Mouse (Mus musculus): ENCODE measurements around the gene Xirp2. TPM values are rescaled to one million over a fixed set of nuclear protein-coding genes. Genes with fewer than 3 reads are reported as not detected.
"Not testable (repeated sequence)": the region's sequence is repeated elsewhere in the genome, so short reads cannot be mapped to it uniquely, and the experiment has no call there.

Xirp2 gene
- under 1 TPM in 1 of 2 experiments, not detected in 1; 0.02 TPM for total RNA-seq (2021)

- intact Hi-C loops (cut with DNase I), result no loop called here
- DNase-seq (ENCODE audit: extremely low spot score in 1 of 2, low spot score in 2 of 2), result no peak
These were observed at the start of gene Xirp2 for GRCm38 (mm10) chr2:67445780-67446179. Gene Xirp2, plus strand, starts transcription at chr2:67446002.

GRCm38 (mm10) chr2:67413425-67413824 is 32.4 kb upstream of the Xirp2 start, which contains the start of gene Gm21830:
Gene Gm21830, plus strand, starts transcription at chr2:67413725.
- DNase-seq (ENCODE audit: extremely low spot score in 1 of 2, low spot score in 2 of 2); intact Hi-C loops (cut with DNase I): not testable (repeated sequence)

- no peak for DNase-seq (ENCODE audit: extremely low spot score in 1 of 2, low spot score in 2 of 2)
- intact Hi-C loops (cut with DNase I), result no loop called here
These were observed 24.9 kb upstream of the Xirp2 start for GRCm38 (mm10) chr2:67420853-67421252.

- intact Hi-C loops (cut with DNase I), result no loop called here
- DNase-seq (ENCODE audit: extremely low spot score in 1 of 2, low spot score in 2 of 2), result no peak
These were observed 23.0 kb upstream of the Xirp2 start for GRCm38 (mm10) chr2:67422799-67423198.

- DNase-seq (ENCODE audit: extremely low spot score in 1 of 2, low spot score in 2 of 2), result no peak
- intact Hi-C loops (cut with DNase I), result no loop called here
These were observed 12.7 kb upstream of the Xirp2 start, which contains the start of gene Gm26727 for GRCm38 (mm10) chr2:67433081-67433480. Gene Gm26727, minus strand, starts transcription at chr2:67433181.

GRCm38 (mm10) chr2:67438309-67438708 is 7.5 kb upstream of the Xirp2 start:
- intact Hi-C loops (cut with DNase I), result no loop called here
- DNase-seq (ENCODE audit: extremely low spot score in 1 of 2, low spot score in 2 of 2), result no peak

- no peak for DNase-seq (ENCODE audit: extremely low spot score in 1 of 2, low spot score in 2 of 2)
- intact Hi-C loops (cut with DNase I), result no loop called here
These were observed 970 bp downstream of the Xirp2 start for GRCm38 (mm10) chr2:67446772-67447171.

- peak in 1 of 2 experiments; percentile 52 for DNase-seq (ENCODE audit: extremely low spot score in 1 of 2, low spot score in 2 of 2)
- intact Hi-C loops (cut with DNase I), result no loop called here
These were observed 1.4 kb downstream of the Xirp2 start for GRCm38 (mm10) chr2:67447206-67447605.

- no peak for DNase-seq (ENCODE audit: extremely low spot score in 1 of 2, low spot score in 2 of 2)
- intact Hi-C loops (cut with DNase I), result no loop called here
These were observed 15.1 kb downstream of the Xirp2 start for GRCm38 (mm10) chr2:67460857-67461256.

- intact Hi-C loops (cut with DNase I), result no loop called here
- DNase-seq (ENCODE audit: extremely low spot score in 1 of 2, low spot score in 2 of 2), result no peak
These were observed 21.2 kb downstream of the Xirp2 start for GRCm38 (mm10) chr2:67467036-67467435.

- not testable (repeated sequence) for DNase-seq (ENCODE audit: extremely low spot score in 1 of 2, low spot score in 2 of 2)
These were observed 24.2 kb downstream of the Xirp2 start for GRCm38 (mm10) chr2:67470030-67470429.

GRCm38 (mm10) chr2:67477753-67478152 is 32.0 kb downstream of the Xirp2 start:
- DNase-seq (ENCODE audit: extremely low spot score in 1 of 2, low spot score in 2 of 2), result peak; percentile 36 to 56
- intact Hi-C loops (cut with DNase I), result loop anchor here (5.0 kb wide), 1 partner anchor 515 kb away; no protein-coding TSS in a partner anchor

More at GRCm38 (mm10) chr2:67470030-67470429, 24.2 kb downstream of the Xirp2 start:
- intact Hi-C loops (cut with DNase I), result not testable (repeated sequence)

- DNase-seq (ENCODE audit: extremely low spot score in 1 of 2, low spot score in 2 of 2), result no peak
- intact Hi-C loops (cut with DNase I), result no loop called here
These were observed 35.2 kb downstream of the Xirp2 start for GRCm38 (mm10) chr2:67481051-67481450.

- DNase-seq (ENCODE audit: extremely low spot score in 1 of 2, low spot score in 2 of 2), result no peak
- intact Hi-C loops (cut with DNase I), result no loop called here
These were observed 40.9 kb downstream of the Xirp2 start for GRCm38 (mm10) chr2:67486721-67487120.

- intact Hi-C loops (cut with DNase I), result no loop called here
- peak in 1 of 2 experiments; percentile 46 for DNase-seq (ENCODE audit: extremely low spot score in 1 of 2, low spot score in 2 of 2)
These were observed 41.4 kb downstream of the Xirp2 start for GRCm38 (mm10) chr2:67487162-67487561.

GRCm38 (mm10) chr2:67488465-67489127 is 42.8 kb downstream of the Xirp2 start:
- DNase-seq (ENCODE audit: extremely low spot score in 1 of 2, low spot score in 2 of 2), result no peak
- intact Hi-C loops (cut with DNase I), result no loop called here

- intact Hi-C loops (cut with DNase I), result no loop called here
- no peak for DNase-seq (ENCODE audit: extremely low spot score in 1 of 2, low spot score in 2 of 2)
These were observed 43.3 kb downstream of the Xirp2 start for GRCm38 (mm10) chr2:67489128-67489492.

- intact Hi-C loops (cut with DNase I), result no loop called here
- DNase-seq (ENCODE audit: extremely low spot score in 1 of 2, low spot score in 2 of 2), result no peak
These were observed 59.7 kb downstream of the Xirp2 start for GRCm38 (mm10) chr2:67505457-67505856.

- no peak for DNase-seq (ENCODE audit: extremely low spot score in 1 of 2, low spot score in 2 of 2)
- intact Hi-C loops (cut with DNase I), result no loop called here
These were observed 70.6 kb downstream of the Xirp2 start for GRCm38 (mm10) chr2:67516405-67516804.

GRCm38 (mm10) chr2:67535347-67535746 is 89.5 kb downstream of the Xirp2 start:
- no peak for DNase-seq (ENCODE audit: extremely low spot score in 1 of 2, low spot score in 2 of 2)
- intact Hi-C loops (cut with DNase I), result no loop called here

GRCm38 (mm10) chr2:67539426-67539825 is 93.6 kb downstream of the Xirp2 start:
- intact Hi-C loops (cut with DNase I), result no loop called here
- DNase-seq (ENCODE audit: extremely low spot score in 1 of 2, low spot score in 2 of 2), result no peak
